Mouse (Mus musculus) megakaryocyte, embryonic 14.5 days (primary cell): Measurements from ENCODE around the gene Kif5a.

ENCODE experiments used
- FLI1 ChIP-seq: IDR thresholded peaks from 2 replicates; pipeline ENCODE4 v1.6.1; 2012; ENCODE audit warnings: low read length, inconsistent platforms, mixed read lengths
- GATA1 ChIP-seq: IDR thresholded peaks from 3 replicates; pipeline ENCODE4 v1.6.1; 2012; ENCODE audit warnings: mixed read lengths, low read length, inconsistent platforms, borderline replicate concordance

DNA sequence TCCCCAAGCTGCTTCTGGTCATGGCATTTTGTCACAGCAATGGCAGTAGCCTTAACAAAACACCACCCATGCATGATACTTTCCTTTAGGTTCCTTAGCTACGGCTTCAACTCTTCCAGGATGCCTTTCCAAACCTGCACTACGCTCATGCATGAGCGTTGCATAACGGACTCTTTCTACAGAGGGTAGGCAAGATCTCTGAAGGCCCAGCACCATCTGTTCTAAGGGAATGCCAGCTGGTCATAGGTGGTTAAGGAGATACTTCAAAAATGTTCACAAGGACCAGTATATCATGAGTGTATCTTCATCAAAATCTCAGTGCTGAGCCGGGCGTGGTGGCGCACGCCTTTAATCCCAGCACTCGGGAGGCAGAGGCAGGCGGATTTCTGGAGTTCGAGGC, 46.7 kb downstream of the Kif5a start:
- TF ChIP-seq GATA1 (no peak), FLI1 (no peak)
